Comparison of ENCODE assay signal across 11 mouse cellular contexts in genomic region chr19:37514811-37515292, GRCm38 (mm10). TPM values are rescaled to one million over a fixed set of nuclear protein-coding genes. Genes with fewer than 3 reads are reported as not detected.
DNase-seq lines count a peak whose midpoint lies in the region; ATAC-seq and TF ChIP-seq lines count a peak whose summit lies in the region.
"Had no signal": no experiment of that assay in that cellular context is flagged by ENCODE, and none has a peak within 500 bp of the region (broad histone marks: within the 10 kb centered on the region; RNA-seq: fewer than 3 reads in every experiment).

No protein-coding gene starts in this region.

- no peaks in the 10 kb centered on the region for H3K79me2 ChIP-seq in myocyte (ENCODE audit: control insufficient read depth, insufficient read depth)

- H3K27me3 ChIP-seq in myocyte (ENCODE audit: control insufficient read depth, insufficient read depth, insufficient read length): no peaks in the 10 kb centered on the region

- TF ChIP-seq POLR2A in myocyte (IDR thresholded peaks at IDR 0.05; ENCODE audit: insufficient read length, low read depth): no peak

- peak; percentile 73 to 76 for ATAC-seq in hematopoietic stem cell, adult 5-6 weeks (replicated peaks in 1 of 2; ENCODE audit: insufficient read depth in 1 of 2, low FRiP score in 2 of 2, low TSS enrichment in 1 of 2, low read depth in 1 of 2, poor library complexity in 2 of 2, severe bottlenecking in 2 of 2)
- ATAC-seq: forebrain, embryonic 14.5 days had no signal

- H3K4me2 ChIP-seq in myocyte (ENCODE audit: low read depth): peak overlapping the region; percentile 84

- H3ac ChIP-seq in myocyte (ENCODE audit: control insufficient read depth, insufficient read length): no peak overlapping the region

- H3K36me3 ChIP-seq in myocyte (ENCODE audit: control insufficient read depth, insufficient read depth): no peaks in the 10 kb centered on the region

- no peak overlapping the region for H3K4me3 ChIP-seq in myocyte

- peak; percentile 32 for DNase-seq in kidney, postnatal 10 days
- DNase-seq in kidney, adult 18-20 months: no peak
- DNase-seq in MN1 (ENCODE audit: low spot score): peak; percentile 37
- no peak for DNase-seq in cerebellum, adult 11 months
- no peak for DNase-seq in cerebellum, adult 18-20 months
- DNase-seq: cerebellum, postnatal 36 days; heart, adult 18-20 months; layer of hippocampus, postnatal 36 days had no signal

TF ChIP-seq in myocyte, 11 proteins besides CTCF, POLR2A, EP300 and RAD21:
- no peak for TF ChIP-seq E2F4 (IDR thresholded peaks at IDR 0.05; ENCODE audit: insufficient read depth)

RNA-seq across cellular contexts. Expression of gene Exoc6, which starts 35.4 kb away (rescaled TPM):
- 101 and 116 TPM in 2 replicates for total RNA-seq in hematopoietic stem cell, adult 5-6 weeks (2017)
- polyA plus RNA-seq in myocyte (2012; fragmentation: generic; extraction: Trizol): 4.5 TPM

Comparison
In these comparisons a context has a peak if more than half of its experiments do, and no peak if none do; other contexts are left out.
1. DNase-seq: peak in kidney, postnatal 10 days (single experiment) and MN1 (single experiment); none in kidney, adult 18-20 months (single experiment), cerebellum, adult 11 months (single experiment) and cerebellum, adult 18-20 months (0 of 2).